Mouse (Mus musculus): Measurements from ENCODE around the gene Fmo4. TPM values are rescaled to one million over a fixed set of nuclear protein-coding genes. Genes with fewer than 3 reads are reported as not detected.

The Fmo4 gene
- total RNA-seq (2021): under 1 TPM in 1 of 2 experiments, not detected in 1; 0.08 TPM
- polyA plus RNA-seq (2012; rRNA removed): 0.20 and 0.23 TPM in 2 replicates
- long read RNA-seq: 0 reads

GRCm38 (mm10) chr1:162813836-162814156 is at the start of gene Fmo4:
Gene Fmo4, minus strand, starts transcription at chr1:162813972.
- no peaks in the 10 kb centered on the region; the same call in 1 of the 2 replicates for H3K27me3 ChIP-seq (ENCODE audit: control insufficient read depth, insufficient read depth, low read length)
- peak; percentile 40 to 57 for DNase-seq
- no peak within 1 kb of the TSS for H3K27ac ChIP-seq
- H3K4me1 ChIP-seq (ENCODE audit: control insufficient read depth, insufficient read depth, low read length): no peaks in the 10 kb centered on the region
- TF ChIP-seq POLR2A (IDR thresholded peaks at IDR 0.05; ENCODE audit: insufficient read depth, low read depth, low read length) (no peak), EP300 (IDR thresholded peaks at IDR 0.05; ENCODE audit: insufficient read depth, low read depth, low read length) (no peak), CTCF (IDR thresholded peaks at IDR 0.05) (peak; percentile 80)
- H3K9ac ChIP-seq (ENCODE audit: low read depth, low read length): no peak within 1 kb of the TSS
- intact Hi-C loops (cut with DNase I): loop anchor here (5.0 kb wide), 2 partner anchors 84 to 259 kb away; partner anchors contain the start of gene Fmo2
- H3K79me2 ChIP-seq (replicated peaks; ENCODE audit: control insufficient read depth, insufficient read depth, low read length): no peaks in the 10 kb centered on the region
- H3K4me3 ChIP-seq: no peak within 1 kb of the TSS
- H3K36me3 ChIP-seq (ENCODE audit: control insufficient read depth, insufficient read depth, low read length): no peaks in the 10 kb centered on the region
- WGBS: 31% methylated on average over 8 of the region's 8 CpGs

DNA sequence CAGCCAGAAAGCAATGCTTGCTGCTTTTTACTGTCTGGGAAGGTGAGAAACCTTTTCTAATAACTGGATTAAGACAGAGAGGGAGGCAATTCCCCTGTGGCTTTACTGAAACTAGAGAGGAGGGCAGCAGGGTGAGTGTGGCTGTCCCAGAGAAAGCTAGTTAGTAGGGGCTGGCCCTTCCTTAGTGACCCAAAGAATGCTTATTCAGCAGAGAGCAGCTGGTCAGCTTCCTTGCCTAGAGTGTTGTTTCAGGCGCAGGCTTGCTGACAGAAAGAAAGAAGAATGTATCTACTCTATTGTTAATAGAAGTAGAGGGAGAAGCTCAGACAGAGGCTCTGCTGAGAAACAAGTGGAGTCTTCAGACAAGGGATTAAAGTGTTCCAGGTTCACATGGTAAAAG is 48.6 kb upstream of the Fmo4 start:
- WGBS: 26% methylated on average over 1 of the region's 1 CpGs
- peaks cover 15% of the 10 kb centered on the region for H3K36me3 ChIP-seq (ENCODE audit: control insufficient read depth, insufficient read depth, low read length)
- H3K9ac ChIP-seq (ENCODE audit: low read depth, low read length): no peak overlapping the region
- H3K79me2 ChIP-seq (replicated peaks; ENCODE audit: control insufficient read depth, insufficient read depth, low read length): no peaks in the 10 kb centered on the region
- no peak for DNase-seq
- peaks cover 8% of the 10 kb centered on the region for H3K4me1 ChIP-seq (ENCODE audit: control insufficient read depth, insufficient read depth, low read length)
- H3K27ac ChIP-seq: no peak overlapping the region; the same call in 1 of the 2 replicates
- TF ChIP-seq POLR2A (IDR thresholded peaks at IDR 0.05; ENCODE audit: insufficient read depth, low read depth, low read length) (no peak), CTCF (IDR thresholded peaks at IDR 0.05) (no peak), EP300 (IDR thresholded peaks at IDR 0.05; ENCODE audit: insufficient read depth, low read depth, low read length) (no peak)
- no peak overlapping the region for H3K4me3 ChIP-seq
- intact Hi-C loops (cut with DNase I): loop anchor here (10.0 kb wide), 1 partner anchor 128 kb away; no protein-coding TSS in a partner anchor
- no peaks in the 10 kb centered on the region for H3K27me3 ChIP-seq (ENCODE audit: control insufficient read depth, insufficient read depth, low read length)

DNA sequence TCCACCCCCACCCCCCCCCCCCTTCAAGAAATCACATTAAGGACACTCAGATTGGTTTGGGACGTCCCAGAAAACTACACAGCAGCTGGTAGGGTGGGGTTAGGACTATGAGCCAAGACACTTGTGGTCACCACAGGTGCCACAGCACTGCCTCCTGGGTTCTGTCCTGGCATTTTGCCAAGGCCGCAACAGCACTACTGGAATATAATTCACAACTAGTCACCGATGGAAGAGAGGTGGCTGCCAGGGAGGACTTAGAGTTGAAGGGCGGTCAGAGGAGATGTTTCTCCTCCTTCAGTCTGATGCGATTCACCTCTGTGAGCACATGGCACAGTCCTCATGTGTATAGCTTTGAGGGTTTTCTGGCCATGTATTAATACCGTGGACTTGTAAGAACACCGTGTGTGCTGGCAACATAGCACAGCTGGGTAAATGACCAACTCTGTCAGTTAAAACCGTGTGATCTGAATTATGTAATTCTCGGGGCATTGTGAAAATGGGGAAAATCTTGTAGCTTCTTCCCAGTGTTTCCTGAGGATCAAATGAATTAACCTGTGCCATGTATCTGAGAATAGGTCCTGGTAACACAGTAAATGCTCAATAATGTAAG is 46.3 kb upstream of the Fmo4 start:
- no peak for DNase-seq
- Histone ChIP-seq H3K4me1 (ENCODE audit: control insufficient read depth, insufficient read depth, low read length) (peaks cover 11% of the 10 kb centered on the region), H3K27ac (no peak overlapping the region), H3K79me2 (replicated peaks; ENCODE audit: control insufficient read depth, insufficient read depth, low read length) (no peaks in the 10 kb centered on the region), H3K27me3 (ENCODE audit: control insufficient read depth, insufficient read depth, low read length) (no peaks in the 10 kb centered on the region), H3K9ac (ENCODE audit: low read depth, low read length) (no peak overlapping the region), H3K4me3 (peak overlapping the region; percentile 10; the same call in 1 of the 2 replicates), H3K36me3 (ENCODE audit: control insufficient read depth, insufficient read depth, low read length) (peaks cover 18% of the 10 kb centered on the region)
- TF ChIP-seq CTCF (IDR thresholded peaks at IDR 0.05) (no peak), POLR2A (IDR thresholded peaks at IDR 0.05; ENCODE audit: insufficient read depth, low read depth, low read length) (no peak), EP300 (IDR thresholded peaks at IDR 0.05; ENCODE audit: insufficient read depth, low read depth, low read length) (no peak)
- WGBS: 58% methylated on average over 9 of the region's 9 CpGs
- intact Hi-C loops (cut with DNase I): loop anchor here (10.0 kb wide), 1 partner anchor 125 kb away; no protein-coding TSS in a partner anchor

DNA sequence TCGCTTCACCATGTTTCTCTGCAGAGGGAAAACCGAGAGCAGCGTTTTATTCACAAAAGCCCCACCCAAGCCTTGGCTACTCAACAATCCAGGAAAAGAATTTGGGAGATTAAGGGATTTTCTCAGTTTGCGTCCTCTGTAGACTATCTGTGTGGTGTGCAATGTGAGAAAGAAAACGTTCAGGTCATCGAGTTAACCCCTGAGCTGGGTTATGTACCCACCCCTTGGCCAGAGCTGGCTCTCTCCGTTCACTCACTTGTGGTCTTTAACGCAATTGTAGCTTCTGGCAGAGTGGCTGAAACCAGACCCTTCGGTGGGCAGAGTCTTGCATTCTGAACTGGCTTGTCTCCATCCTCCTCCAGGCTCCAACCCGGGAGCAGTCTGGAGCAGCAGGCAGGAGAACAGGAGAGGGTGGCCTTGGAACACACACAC is 45.8 kb upstream of the Fmo4 start:
- H3K4me3 ChIP-seq: 0 out of 2 replicates have a peak overlapping the region, but pooled peaks have one; percentile 31
- H3K9ac ChIP-seq (ENCODE audit: low read depth, low read length): peak overlapping the region; percentile 33
- no peaks in the 10 kb centered on the region for H3K79me2 ChIP-seq (replicated peaks; ENCODE audit: control insufficient read depth, insufficient read depth, low read length)
- DNase-seq: peak in 1 of 2 experiments; percentile 35
- H3K27ac ChIP-seq: peak overlapping the region; percentile 57
- WGBS: 55% methylated on average over 10 of the region's 10 CpGs
- H3K27me3 ChIP-seq (ENCODE audit: control insufficient read depth, insufficient read depth, low read length): no peaks in the 10 kb centered on the region
- TF ChIP-seq CTCF (IDR thresholded peaks at IDR 0.05): no peak
- TF ChIP-seq POLR2A (IDR thresholded peaks at IDR 0.05; ENCODE audit: insufficient read depth, low read depth, low read length): no peak
- TF ChIP-seq EP300 (IDR thresholded peaks at IDR 0.05; ENCODE audit: insufficient read depth, low read depth, low read length): no peak
- H3K4me1 ChIP-seq (ENCODE audit: control insufficient read depth, insufficient read depth, low read length): peaks cover 11% of the 10 kb centered on the region
- intact Hi-C loops (cut with DNase I): no loop called here
- peaks cover 18% of the 10 kb centered on the region for H3K36me3 ChIP-seq (ENCODE audit: control insufficient read depth, insufficient read depth, low read length)

DNA sequence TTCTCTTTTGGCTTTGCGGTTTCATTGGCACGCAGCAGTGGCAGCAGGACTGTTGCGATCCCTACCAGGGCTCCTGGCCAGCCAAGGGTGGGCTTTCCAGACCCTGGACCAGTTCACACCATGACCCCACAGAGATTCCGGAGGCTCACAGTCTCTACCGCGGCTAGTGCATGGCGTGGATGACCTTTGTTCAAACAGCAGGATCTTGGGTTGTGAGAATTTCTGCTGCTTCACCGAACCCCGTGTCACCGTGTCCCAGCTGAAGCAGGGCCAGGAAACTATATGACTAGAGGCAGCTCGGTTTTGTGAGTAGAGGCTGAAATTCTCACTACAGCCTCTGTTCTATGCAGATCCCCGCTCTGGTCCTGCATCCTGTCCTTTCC is 45.0 kb upstream of the Fmo4 start:
- intact Hi-C loops (cut with DNase I): no loop called here
- Histone ChIP-seq H3K36me3 (ENCODE audit: control insufficient read depth, insufficient read depth, low read length) (peaks cover 21% of the 10 kb centered on the region), H3K4me3 (peak overlapping the region; percentile 42), H3K4me1 (ENCODE audit: control insufficient read depth, insufficient read depth, low read length) (peaks cover 11% of the 10 kb centered on the region), H3K9ac (ENCODE audit: low read depth, low read length) (peak overlapping the region; percentile 71), H3K27me3 (ENCODE audit: control insufficient read depth, insufficient read depth, low read length) (no peaks in the 10 kb centered on the region), H3K79me2 (replicated peaks; ENCODE audit: control insufficient read depth, insufficient read depth, low read length) (no peaks in the 10 kb centered on the region), H3K27ac (peak overlapping the region; percentile 63)
- 58% methylated on average over 12 of the region's 12 CpGs for WGBS
- TF ChIP-seq POLR2A (IDR thresholded peaks at IDR 0.05; ENCODE audit: insufficient read depth, low read depth, low read length) (no peak), EP300 (IDR thresholded peaks at IDR 0.05; ENCODE audit: insufficient read depth, low read depth, low read length) (no peak), CTCF (IDR thresholded peaks at IDR 0.05) (no peak)
- DNase-seq: peak; percentile 34 to 40
